Mouse (Mus musculus): ENCODE measurements around the gene Olfr1329. TPM values are rescaled to one million over a fixed set of nuclear protein-coding genes. Genes with fewer than 3 reads are reported as not detected.

Gene Olfr1329
- total and polyA plus RNA-seq, 2 experiments from 2014 or later, result not detected

DNA sequence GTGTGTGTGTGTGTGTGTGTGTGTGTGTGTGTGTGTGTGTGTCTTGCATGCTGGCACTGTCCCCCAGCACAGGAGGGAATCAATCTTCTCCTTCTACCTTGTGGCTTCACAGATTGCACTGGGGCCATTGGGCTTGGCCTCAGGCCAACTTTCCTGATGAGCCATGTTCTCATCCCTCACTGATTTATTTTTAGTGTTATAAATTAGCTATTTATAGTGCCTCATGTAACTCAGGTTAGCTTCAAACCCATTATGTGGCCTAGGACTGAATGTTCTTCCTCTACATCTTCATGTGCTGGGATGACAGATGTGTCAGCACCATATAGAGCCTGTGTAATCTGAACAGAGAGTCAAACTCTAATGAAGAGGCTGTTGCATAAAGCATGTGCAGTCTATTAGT is 49.7 kb downstream of the Olfr1329 start:
- H3K4me3 ChIP-seq (ENCODE audit: low read length), result no peak overlapping the region
- no peak for ATAC-seq
- TF ChIP-seq CTCF (IDR thresholded peaks at IDR 0.05; ENCODE audit: low read depth), result no peak
- H3K27me3 ChIP-seq (ENCODE audit: insufficient read depth, low read length), result no peaks in the 10 kb centered on the region
- no peaks in the 10 kb centered on the region for H3K4me1 ChIP-seq (ENCODE audit: insufficient read depth, low read length)
- no peak overlapping the region for H3K9ac ChIP-seq (replicated peaks; ENCODE audit: low read length)
- H3K27ac ChIP-seq, result no peak overlapping the region
- no peaks in the 10 kb centered on the region for H3K36me3 ChIP-seq (ENCODE audit: insufficient read depth, low read length)
- no peak overlapping the region for H3K4me2 ChIP-seq (ENCODE audit: low read depth, low read length)
- no peak for DNase-seq (ENCODE audit: low spot score)
- no peaks in the 10 kb centered on the region for H3K9me3 ChIP-seq (ENCODE audit: low read length)

Other genes starting within 250 kb of the Olfr1329 start
- gene Olfr1342, start 224.7 kb downstream of the Olfr1329 start, total RNA-seq (2014; rRNA removed), result not detected in 2 replicates
- 0.04 TPM in 1 of 2 replicates, not detected in the other for gene Olfr1342, start 224.7 kb downstream of the Olfr1329 start, polyA plus RNA-seq (2015; fragmentation: Nextera tagmentation; extraction: Ambion mirVana)
- gene Olfr1341, start 213.9 kb downstream of the Olfr1329 start, total RNA-seq (2014; rRNA removed), result not detected in 2 replicates
- gene Olfr1341, start 213.9 kb downstream of the Olfr1329 start, polyA plus RNA-seq (2015; fragmentation: Nextera tagmentation; extraction: Ambion mirVana), result not detected in 2 replicates
- gene Olfr1340, start 197.3 kb downstream of the Olfr1329 start, total RNA-seq (2014; rRNA removed), result not detected in 2 replicates
- gene Olfr1340, start 197.3 kb downstream of the Olfr1329 start, polyA plus RNA-seq (2015; fragmentation: Nextera tagmentation; extraction: Ambion mirVana), result not detected in 2 replicates
- gene Olfr1339, start 185.3 kb downstream of the Olfr1329 start, total RNA-seq (2014; rRNA removed), result not detected in 2 replicates
- gene Olfr1339, start 185.3 kb downstream of the Olfr1329 start, polyA plus RNA-seq (2015; fragmentation: Nextera tagmentation; extraction: Ambion mirVana), result not detected in 2 replicates
- gene Olfr1338, start 158.7 kb downstream of the Olfr1329 start, total RNA-seq (2014; rRNA removed), result not detected in 2 replicates
- gene Olfr1338, start 158.7 kb downstream of the Olfr1329 start, polyA plus RNA-seq (2015; fragmentation: Nextera tagmentation; extraction: Ambion mirVana), result not detected in 2 replicates
- not detected in 2 replicates for gene Olfr1337, start 134.9 kb downstream of the Olfr1329 start, total RNA-seq (2014; rRNA removed)
- gene Olfr1337, start 134.9 kb downstream of the Olfr1329 start, polyA plus RNA-seq (2015; fragmentation: Nextera tagmentation; extraction: Ambion mirVana), result not detected in 2 replicates
- gene Olfr1335, start 107.5 kb downstream of the Olfr1329 start, total RNA-seq (2014; rRNA removed), result not detected in 2 replicates
- not detected in 2 replicates for gene Olfr1335, start 107.5 kb downstream of the Olfr1329 start, polyA plus RNA-seq (2015; fragmentation: Nextera tagmentation; extraction: Ambion mirVana)
- gene Olfr1333, start 81.2 kb downstream of the Olfr1329 start, total RNA-seq (2014; rRNA removed), result not detected in 2 replicates
- gene Olfr1333, start 81.2 kb downstream of the Olfr1329 start, polyA plus RNA-seq (2015; fragmentation: Nextera tagmentation; extraction: Ambion mirVana), result not detected in 2 replicates
- not detected in 2 replicates for gene Olfr1331, start 52.8 kb downstream of the Olfr1329 start, total RNA-seq (2014; rRNA removed)
- not detected in 2 replicates for gene Olfr1331, start 52.8 kb downstream of the Olfr1329 start, polyA plus RNA-seq (2015; fragmentation: Nextera tagmentation; extraction: Ambion mirVana)
- not detected in 2 replicates for gene Olfr1330, start 28.9 kb downstream of the Olfr1329 start, total RNA-seq (2014; rRNA removed)
- gene Olfr1330, start 28.9 kb downstream of the Olfr1329 start, polyA plus RNA-seq (2015; fragmentation: Nextera tagmentation; extraction: Ambion mirVana), result not detected in 2 replicates
- not detected in 2 replicates for gene Olfr1328, start 21.1 kb upstream of the Olfr1329 start, total RNA-seq (2014; rRNA removed)
- not detected in 2 replicates for gene Olfr1328, start 21.1 kb upstream of the Olfr1329 start, polyA plus RNA-seq (2015; fragmentation: Nextera tagmentation; extraction: Ambion mirVana)
- gene Lao1, start 44.1 kb upstream of the Olfr1329 start, total RNA-seq (2014; rRNA removed), result 0.07 and 0.58 TPM in 2 replicates
- 0.15 and 0.29 TPM in 2 replicates for gene Lao1, start 44.1 kb upstream of the Olfr1329 start, polyA plus RNA-seq (2015; fragmentation: Nextera tagmentation; extraction: Ambion mirVana)
- 119 and 120 TPM in 2 replicates for gene Slc2a1, start 191.2 kb upstream of the Olfr1329 start, total RNA-seq (2014; rRNA removed)
- gene Slc2a1, start 191.2 kb upstream of the Olfr1329 start, polyA plus RNA-seq (2015; fragmentation: Nextera tagmentation; extraction: Ambion mirVana), result 48.8 and 50.6 TPM in 2 replicates

Measured in hindbrain, postnatal 0 days (tissue).